Mouse (Mus musculus) frontal cortex, adult (tissue): ENCODE results near the gene Sorbs1.

Source experiments
- ATAC-seq: cut with Nextera tagmentation; 2 replicates; pipeline ENCODE4 v1.9.2; 2017; ENCODE audit warnings: mild to moderate bottlenecking, moderate library complexity, mixed read lengths; ENCODE audit not compliant: low TSS enrichment

The Sorbs1 gene

DNA sequence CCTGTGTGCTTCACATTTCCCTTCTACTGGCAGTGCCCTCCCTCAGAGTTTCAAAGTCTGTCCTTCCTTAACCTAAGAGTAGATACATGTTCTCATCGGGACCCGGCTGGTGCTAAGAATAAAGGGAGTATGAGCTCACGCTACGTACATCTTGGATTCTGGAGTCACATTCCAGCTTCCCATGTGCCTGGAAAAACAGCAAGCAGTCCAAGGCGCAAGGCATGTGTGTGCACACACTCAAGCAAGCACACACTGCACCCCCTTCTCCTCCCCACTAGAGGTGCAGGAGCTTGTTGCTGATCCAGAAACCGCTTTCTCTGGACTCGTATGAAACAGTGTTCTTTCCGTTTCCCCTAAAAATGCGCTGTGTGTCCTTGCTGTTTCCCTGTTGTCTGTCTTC is 210.7 kb downstream of the Sorbs1 start:
- ATAC-seq, result peak; percentile 33

DNA sequence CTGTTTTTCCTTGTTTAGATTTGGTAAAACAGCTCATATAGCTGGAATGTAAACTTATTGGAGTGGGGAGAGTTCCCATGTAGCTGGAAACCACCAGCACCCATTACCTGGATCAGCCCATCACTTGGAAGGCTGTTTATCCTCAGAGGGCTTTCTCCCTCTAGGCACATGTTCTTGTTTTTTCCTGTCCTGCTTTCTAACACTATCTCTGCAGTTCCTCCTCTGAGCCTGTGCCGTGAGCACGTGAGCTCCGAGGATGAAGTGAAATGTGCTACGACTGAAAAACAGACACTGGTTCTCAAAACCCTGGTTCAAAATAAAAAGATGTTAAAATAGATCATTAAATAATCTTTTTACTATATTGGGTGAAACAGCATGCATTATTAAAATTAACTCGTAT is 211.1 kb downstream of the Sorbs1 start:
- no peak for ATAC-seq

DNA sequence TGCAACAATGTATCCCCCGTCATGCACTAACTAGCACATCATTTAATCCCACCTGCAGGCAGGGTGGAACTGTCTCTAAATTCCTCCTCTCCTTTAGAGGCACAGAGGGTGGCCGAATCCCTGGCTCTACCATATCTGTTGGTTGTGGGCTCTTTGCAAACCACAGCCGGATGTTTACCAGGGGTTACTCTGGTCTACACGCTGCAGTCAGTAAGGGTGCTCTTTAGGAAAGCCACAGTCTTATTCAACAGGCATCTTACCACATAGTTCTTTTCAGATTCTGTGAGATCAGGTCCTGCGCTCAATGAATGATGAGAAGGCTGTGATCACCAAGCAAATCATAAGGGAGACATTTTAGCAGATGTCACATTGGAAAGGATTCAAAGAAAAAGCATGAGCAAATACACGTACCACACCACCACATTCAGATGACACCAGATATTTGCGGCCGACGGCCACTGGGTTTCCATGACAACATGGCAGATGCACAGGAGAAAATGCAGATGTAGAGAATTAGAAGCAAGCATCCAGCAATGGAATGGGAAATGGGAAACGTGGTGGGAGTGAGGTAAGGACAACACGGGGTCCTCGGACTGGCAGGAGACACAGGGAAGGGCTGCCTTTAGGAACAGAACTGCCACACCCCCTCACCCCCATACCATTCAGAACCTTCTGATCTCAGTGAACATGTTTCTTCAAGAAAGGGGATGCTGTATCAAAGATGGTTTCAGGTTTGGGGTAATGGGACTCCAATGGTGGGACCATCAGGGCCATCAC is 213.4 kb downstream of the Sorbs1 start:
- no peak for ATAC-seq

DNA sequence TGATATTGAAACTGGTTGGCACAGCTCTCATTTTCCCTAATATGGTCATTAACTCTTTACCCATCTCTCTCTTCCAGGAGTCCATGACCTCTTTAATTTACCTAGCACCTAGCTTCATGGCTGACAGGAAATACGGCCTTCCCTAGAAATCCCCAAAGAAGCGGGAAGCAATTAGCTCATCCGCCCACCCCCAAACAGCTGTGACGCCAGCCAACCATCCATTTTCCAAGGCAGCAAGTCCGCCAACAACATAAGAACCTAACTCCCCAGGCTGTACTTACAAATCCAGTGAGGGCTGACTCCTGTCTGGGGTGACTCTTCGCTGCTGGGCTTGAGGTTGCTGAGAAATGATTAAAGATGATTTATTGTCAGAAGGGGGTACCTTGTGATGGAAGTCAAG is 214.4 kb downstream of the Sorbs1 start:
- ATAC-seq, result no peak; the same call in 1 of the 2 replicates

DNA sequence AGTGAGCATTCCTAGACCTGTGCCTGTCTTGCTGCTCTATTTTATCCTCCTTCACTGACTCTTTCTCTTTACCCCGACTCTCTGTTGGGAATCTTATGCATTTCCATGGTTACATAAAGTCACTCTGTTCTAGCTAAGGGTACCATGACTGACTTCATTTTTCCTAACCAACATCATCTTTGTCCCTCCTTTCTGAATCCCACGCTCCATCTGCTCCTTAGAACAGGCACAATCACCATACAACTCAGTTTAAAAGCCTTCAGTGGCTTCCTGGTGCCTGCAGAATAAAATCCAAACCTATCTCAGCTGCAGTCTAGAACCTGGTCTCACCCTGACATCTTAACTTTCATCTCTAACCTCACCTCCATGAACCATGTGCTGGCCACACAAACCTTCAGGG is 215.0 kb downstream of the Sorbs1 start:
- ATAC-seq, result peak; percentile 78

DNA sequence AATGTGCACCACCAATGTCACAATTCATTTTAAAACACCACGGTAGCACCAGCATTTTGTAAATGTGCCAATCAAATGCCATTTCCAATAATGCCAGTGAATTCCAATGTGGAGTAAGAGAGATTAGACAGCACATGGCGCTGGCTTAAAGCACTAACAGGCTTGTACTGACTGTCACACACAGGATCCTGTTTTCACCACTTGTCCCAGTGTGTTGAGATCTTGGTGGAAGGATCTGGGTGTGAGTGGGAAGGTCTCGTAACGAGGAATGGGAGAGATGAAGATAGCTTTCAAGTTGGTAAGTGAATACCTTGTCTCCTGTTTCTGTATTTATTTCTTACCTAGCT is 215.8 kb downstream of the Sorbs1 start:
- ATAC-seq, result peak; percentile 29; the same call in 1 of the 2 replicates

DNA sequence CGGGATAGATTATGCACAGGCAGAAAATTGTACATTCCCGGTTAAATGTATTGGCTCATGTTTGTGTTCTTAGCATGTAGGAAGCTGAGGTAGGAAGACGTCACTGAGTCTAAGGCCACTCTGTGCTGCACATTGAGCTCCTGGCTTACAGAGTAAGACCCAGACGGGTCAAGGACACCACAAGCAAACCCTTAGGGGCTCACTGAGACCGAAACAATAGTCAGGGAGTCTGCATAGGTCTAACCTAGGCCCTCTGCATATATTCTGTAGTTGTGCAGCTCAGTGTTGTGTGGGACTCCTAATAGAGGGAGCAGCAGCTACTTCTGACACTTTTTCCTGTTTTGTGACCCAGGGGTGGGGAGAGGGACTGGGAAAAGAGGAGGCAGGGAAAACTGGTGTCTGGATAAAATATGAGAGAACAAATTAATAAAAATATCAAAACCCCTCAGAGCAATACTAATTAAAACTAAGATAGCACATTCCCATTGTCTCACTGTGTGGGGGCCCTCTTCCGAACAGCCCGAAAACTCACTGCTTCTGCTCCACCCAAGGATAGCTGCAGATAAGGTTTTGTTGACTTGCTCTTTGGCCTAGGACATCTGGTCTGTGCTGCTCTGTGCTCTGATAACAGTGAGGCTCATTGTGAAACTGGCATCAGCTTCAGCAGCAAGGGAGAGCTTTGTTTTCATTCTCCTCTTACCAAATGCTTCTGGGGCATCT is 216.3 kb downstream of the Sorbs1 start:
- ATAC-seq, result no peak

DNA sequence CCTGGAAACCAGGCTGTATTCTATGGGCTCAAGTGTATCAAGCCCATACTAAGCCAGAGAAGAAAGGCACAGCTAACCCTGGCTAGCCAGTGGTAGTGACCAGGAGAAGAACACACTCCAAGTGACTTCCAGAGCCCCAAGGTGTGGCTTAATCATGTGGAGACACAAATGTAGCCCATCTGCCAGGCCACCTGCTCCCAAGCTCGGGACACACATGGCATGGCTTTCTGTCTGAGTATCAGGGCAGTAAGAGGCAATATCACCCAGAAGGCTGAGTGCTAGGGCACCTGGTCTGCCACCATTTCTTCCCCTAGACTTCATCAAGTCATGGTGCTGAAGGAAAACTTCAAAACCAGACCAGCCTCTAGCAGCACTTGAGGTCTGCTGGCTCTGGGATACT is 219.3 kb downstream of the Sorbs1 start:
- ATAC-seq, result no peak

DNA sequence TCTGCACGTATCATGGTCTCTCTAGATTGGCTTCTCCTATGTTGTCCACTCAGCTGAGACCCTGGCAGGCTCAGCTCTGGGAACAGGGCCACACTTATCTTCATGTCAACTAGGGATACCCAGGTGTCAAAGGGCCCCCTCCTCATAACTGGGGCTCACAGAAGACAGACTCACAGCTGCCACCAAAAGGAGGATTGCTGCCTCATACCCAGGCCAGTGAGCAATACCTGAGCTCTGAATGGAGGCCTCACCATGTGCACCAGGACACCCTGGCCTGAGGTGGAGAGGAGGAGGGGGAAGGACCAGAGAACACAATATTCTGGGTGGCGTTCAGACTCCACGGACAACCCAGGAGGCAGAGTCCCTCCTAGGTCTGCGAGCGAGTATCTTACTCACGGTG is 219.8 kb downstream of the Sorbs1 start:
- no peak for ATAC-seq

DNA sequence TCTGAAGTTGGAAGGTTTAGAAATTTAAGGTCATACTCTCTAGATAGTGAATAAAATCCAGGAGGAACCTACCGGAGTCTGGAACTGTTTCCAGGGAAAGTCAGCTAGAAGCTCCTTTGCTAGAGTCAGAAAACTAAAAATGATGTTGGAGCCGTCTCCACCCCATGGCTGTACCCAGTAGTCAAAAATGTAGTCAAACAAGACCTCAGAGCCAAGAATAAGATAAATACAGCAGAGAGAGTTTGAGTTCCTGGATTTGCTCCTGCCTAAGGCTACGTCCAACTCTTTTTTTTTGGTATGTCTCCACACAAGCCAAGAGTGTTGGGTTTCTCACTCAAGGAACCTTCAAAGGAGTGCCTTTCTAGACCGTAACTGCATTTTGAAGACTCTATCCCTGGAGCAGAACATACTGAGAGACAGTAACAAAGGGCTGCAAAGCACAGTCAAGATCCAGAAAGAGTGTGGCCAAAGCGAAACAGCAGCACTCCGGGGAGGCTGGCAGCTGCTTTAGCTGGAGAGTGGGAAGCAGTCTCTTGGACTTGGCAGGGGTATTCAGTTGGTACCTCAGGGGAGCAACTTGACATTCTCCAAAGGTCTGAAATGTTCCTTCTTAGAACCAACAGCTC is 223.4 kb downstream of the Sorbs1 start:
- peak; percentile 83 for ATAC-seq

DNA sequence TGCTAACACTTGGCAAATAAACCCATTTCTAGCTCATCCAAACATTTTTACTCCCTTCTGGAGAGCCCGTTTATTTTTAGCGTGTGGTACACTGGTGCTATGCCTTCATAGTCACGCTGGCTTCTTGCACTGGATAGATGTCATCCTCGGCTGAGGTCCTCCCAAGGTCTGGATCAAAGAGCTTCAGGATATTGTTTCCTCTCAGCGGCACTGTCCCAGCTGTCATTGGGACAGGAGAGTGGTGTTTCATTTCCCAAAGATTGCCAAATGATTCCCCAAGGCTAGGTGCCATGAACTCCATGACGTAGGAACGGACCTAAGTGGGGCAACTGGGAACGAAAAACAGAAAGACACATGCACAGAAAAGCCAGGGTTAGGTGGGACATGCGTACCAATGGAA is 225.2 kb downstream of the Sorbs1 start:
- ATAC-seq, result no peak

DNA sequence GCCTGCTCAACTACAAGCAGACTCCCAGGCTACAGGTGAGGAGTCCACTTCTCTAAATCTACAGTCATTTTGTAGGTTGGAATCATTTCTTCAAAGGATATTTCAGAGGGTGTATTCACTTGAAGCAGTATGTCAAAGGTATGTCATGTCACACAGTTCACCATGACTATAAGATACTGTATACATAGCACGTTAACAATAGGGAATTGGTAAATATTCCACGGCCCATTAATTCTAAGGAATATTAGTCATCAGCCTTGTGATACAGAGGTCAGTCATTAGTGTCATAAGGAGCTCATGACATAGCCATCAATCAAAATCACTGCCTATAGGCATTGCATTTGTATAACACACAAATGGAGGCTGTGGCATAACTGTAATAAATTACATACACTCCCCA is 228.9 kb downstream of the Sorbs1 start:
- no peak for ATAC-seq

DNA sequence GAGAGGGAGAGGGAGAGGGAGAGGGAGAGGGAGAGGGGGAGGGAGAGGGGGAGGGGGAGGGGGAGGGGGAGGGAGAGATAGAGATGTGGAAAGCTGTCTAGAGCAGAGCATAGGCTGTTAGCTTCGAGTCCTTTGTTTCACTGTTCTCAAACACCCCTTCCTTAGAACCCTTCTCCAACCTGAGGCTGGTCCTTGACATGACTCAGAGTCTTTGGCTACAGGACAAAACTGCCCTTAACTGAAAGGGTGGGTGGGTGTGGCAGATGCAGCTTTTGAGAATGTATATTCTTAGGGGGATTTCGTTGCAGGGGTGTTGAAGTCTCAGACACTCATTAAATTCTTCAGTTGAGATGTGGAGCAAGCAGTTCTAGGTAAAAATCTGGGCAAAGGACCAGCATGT is 230.2 kb downstream of the Sorbs1 start:
- ATAC-seq, result no peak

DNA sequence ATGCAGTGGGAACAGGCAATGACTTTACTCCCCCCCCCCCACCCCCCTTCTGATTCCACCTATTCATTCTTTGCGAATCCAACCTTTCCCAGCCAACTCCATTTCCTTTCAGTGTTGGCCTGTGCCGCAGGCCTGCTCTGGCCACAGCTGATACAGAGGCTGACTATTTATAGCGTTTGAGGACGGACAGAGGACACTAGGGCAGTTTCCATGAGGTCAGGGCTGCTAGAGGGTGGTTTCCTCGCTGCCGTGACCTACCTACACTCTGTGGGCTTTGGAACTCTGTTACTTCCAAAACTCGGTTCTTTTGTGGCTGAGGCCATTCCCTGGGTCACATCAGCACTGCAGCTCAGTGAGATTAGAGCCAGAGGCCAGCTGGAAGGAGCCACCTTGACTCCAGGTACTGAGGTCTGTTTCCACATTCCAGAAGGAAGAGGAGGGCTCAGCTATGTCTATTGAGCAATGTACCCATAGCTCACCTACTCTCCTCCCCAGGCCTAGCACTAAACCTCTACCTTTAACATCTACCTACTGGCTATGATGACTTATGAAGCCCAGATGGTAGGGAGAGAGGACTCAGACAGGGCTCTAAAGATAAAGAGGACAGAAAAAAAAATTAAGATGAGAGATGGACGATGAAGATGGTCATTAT is 235.1 kb downstream of the Sorbs1 start:
- no peak for ATAC-seq

DNA sequence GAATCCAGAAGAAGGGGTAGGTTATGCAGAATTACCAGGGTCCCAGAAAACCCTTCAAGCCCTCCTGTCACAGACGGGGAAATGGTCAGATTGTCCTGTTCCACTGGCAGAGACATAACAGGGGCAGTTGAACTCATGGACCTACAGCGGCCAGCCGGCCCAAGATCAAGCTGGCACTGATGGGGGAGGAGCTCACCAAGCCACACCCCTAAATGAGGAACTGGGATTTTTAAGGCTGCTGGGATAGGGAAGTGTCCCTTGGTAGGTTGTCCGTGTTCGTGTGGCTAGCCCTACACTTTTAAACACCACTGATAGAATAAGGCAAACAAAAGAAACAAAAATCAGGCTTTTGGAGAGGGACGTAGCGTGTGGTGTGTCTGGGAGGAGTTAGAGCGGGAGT is 236.1 kb downstream of the Sorbs1 start:
- ATAC-seq, result no peak

DNA sequence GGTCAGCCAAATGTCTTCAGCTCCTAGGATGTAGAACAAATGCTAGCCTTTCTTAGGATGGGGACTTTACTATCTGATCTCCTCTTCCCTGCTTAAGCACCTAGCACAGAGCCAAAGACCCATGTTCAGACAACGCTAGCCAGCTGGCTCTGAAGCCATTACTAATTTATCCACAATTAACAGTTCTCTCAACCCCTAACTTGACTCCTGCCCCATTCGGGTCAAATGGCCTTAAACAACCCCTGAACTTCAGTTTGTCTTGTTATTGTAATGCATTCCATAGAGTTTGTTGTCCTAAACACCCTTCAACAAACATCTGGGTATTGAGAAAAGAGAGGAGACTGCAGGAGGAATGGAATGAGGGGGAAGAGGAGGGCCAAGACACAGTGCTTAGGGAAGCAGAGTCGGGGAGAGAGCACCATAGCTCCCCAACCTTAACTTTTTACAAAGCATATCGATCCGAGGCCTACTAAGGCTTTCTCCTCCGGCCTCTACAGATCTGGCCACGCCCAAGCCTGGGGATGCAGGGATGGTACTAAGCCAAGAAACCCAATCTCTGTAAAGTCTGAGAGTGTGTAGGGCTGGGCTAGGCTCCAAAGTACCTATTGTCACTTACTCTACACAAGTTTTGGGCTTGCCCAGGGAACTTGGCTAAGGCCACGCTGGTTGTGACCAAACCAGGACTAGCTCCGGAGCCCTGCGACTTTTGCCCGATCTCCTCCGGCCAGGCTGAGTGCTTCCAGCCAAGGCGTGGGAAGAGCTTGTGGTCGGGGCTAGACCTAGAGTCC is 238.0 kb downstream of the Sorbs1 start:
- no peak for ATAC-seq

DNA sequence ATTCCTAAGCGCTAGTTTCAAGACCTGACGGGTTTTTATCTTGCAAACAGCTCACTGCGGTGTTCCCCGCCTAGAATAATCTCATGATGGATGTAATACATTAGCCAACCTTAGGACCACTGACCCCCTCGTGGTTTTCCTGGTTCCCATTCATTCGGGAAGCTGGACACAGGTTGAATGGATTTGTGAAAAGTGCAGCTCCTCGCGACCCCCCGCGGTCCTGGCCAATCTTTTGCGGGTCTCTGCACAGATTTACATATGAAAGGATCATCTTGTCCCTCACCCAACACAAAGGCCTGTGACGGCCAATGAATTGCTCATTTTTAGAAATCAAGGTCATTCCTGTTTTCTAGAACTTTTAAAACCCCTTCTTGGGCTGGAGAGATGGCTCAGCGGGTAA is 240.9 kb downstream of the Sorbs1 start:
- ATAC-seq, result no peak

DNA sequence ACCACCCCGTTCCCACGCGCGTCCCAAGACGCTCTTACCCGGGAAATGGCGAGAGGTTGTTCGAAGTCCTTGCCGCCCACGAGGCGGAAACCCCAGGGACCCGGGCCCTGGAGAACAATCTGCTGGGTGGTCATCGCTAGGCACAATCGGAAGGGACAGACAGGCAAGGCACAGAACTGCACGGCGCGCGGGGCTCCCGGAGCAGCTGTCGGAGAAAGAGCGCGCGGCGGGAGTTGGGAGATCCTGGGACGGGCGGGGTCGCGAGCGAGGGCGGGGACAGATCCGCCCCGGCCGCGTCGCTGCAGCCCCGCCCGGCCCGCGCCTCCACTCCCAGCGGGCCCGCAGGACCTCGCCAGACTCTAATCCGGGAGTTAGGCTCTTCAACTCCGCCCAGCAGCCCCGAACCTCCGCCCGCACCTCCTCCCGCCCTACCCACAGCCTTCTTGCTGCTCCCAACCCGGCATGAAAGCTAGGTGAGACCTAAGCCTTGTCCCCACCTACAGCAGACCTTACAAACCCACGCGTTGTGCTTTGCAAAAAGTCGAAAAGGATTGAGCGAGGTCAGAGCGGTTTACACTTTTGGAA is 242.2 kb downstream of the Sorbs1 start, which contains the start of gene Pdlim1:
Gene Pdlim1, minus strand, starts transcription at position 535 of the 585 bp plus-strand sequence.
- ATAC-seq, result peak; percentile 74

DNA sequence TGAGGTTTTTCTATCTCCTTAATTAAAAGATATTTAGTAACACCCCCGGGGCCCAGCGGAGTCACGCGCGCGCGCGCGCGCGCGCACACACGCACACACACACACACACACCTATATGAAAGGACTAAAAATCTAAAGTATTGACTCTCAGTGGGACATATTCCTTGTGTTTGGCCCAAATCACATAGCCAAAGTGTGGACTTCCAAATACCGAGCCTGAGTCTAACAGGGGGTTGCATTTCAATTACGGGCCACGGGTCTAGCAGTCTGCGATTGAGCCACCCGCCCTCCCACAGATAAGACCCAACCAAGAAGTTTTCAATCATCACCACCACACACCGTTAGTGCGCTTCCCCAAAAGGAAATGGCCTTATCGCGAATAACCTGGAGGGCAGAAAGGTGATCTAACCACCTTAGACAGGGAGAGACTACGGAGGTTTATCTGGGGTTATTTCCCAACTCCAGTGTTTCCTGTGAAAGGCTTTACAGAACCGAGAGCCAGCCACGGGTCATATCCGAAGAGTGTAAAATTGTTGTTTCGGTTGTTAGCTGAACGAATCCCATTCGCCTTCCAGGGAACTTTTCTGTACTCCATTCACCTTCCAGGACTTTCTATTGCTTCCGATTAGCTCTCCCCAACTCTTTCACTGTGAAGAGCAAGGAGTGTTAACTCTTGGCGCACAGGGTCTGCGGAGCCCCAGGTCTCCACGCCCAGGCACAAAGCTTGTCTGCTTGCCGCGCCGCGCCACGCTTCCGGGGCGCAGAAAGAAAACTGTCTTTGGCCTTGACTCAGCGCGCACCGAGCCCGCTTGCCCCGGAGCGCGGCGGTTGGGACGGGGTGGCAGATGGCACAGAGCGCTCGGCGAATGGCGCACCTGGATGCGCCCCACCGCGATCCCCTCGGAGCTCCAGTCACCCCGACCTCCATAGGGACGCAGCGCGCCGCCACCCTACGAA is 242.9 kb downstream of the Sorbs1 start:
- ATAC-seq, result peak; percentile 35

DNA sequence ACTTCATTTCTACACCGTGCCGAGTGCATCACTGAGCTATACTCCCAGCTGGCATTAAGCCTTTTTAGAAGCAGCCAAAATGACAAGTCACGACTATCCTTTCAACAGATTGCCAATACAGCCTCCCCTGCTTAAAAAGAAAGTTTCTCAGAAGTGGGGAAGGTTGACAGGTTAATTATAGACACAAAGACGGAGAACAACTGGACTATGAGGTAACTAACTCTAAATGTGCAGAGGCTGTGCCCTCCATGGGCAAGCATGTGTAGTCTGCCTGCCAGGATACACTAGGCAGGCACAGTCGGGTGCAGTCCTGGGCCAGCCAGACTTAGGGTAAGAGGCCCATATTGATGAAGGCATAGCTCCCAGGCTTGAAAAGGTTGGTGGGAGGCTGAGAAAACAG is 244.1 kb downstream of the Sorbs1 start:
- 0 out of 2 replicates have a peak, but pooled peaks have one; percentile 44 for ATAC-seq
